Mouse (Mus musculus): ENCODE measurements around the gene Ust.

Gene Ust

GRCm38 (mm10) chr10:8224641-8225040, 294.0 kb downstream of the Ust start:
- DNase-seq (ENCODE audit: inconsistent ontology term): no peak

GRCm38 (mm10) chr10:8224046-8224445, 294.6 kb downstream of the Ust start:
- no peak for DNase-seq (ENCODE audit: inconsistent ontology term)

- no peak for DNase-seq (ENCODE audit: inconsistent ontology term)
Observed at GRCm38 (mm10) chr10:8216946-8217345, 301.7 kb downstream of the Ust start.

- DNase-seq (ENCODE audit: inconsistent ontology term): no peak
Observed at GRCm38 (mm10) chr10:8215181-8215580, 303.4 kb downstream of the Ust start.

GRCm38 (mm10) chr10:8213906-8214421, 304.7 kb downstream of the Ust start:
- no peak for DNase-seq (ENCODE audit: inconsistent ontology term)

GRCm38 (mm10) chr10:8213266-8213905, 305.2 kb downstream of the Ust start:
- no peak for DNase-seq (ENCODE audit: inconsistent ontology term)

GRCm38 (mm10) chr10:8212611-8213226, 305.9 kb downstream of the Ust start:
- no peak for DNase-seq (ENCODE audit: inconsistent ontology term)

- DNase-seq (ENCODE audit: inconsistent ontology term): no peak
Observed at GRCm38 (mm10) chr10:8211694-8212093, 306.9 kb downstream of the Ust start.

GRCm38 (mm10) chr10:8210366-8210765, 308.3 kb downstream of the Ust start:
- no peak for DNase-seq (ENCODE audit: inconsistent ontology term)

GRCm38 (mm10) chr10:8207358-8207757, 311.3 kb downstream of the Ust start:
- DNase-seq (ENCODE audit: inconsistent ontology term): no peak

- DNase-seq (ENCODE audit: inconsistent ontology term): no peak
Observed at GRCm38 (mm10) chr10:8203681-8204080, 314.9 kb downstream of the Ust start.

GRCm38 (mm10) chr10:8199816-8200215, 318.8 kb downstream of the Ust start:
- no peak for DNase-seq (ENCODE audit: inconsistent ontology term)

GRCm38 (mm10) chr10:8199026-8199756, 319.4 kb downstream of the Ust start:
- no peak for DNase-seq (ENCODE audit: inconsistent ontology term)

- DNase-seq (ENCODE audit: inconsistent ontology term): no peak
Observed at GRCm38 (mm10) chr10:8197661-8198060, 321.0 kb downstream of the Ust start.

GRCm38 (mm10) chr10:8196300-8196699, 322.3 kb downstream of the Ust start:
- peak; percentile 71 for DNase-seq (ENCODE audit: inconsistent ontology term)

GRCm38 (mm10) chr10:8195730-8196129, 322.9 kb downstream of the Ust start:
- no peak for DNase-seq (ENCODE audit: inconsistent ontology term)

- no peak for DNase-seq (ENCODE audit: inconsistent ontology term)
Observed at GRCm38 (mm10) chr10:8189331-8189981, 329.2 kb downstream of the Ust start.

GRCm38 (mm10) chr10:8185586-8185985, 333.0 kb downstream of the Ust start:
- no peak for DNase-seq (ENCODE audit: inconsistent ontology term)

- no peak for DNase-seq (ENCODE audit: inconsistent ontology term)
Observed at GRCm38 (mm10) chr10:8184711-8185110, 333.9 kb downstream of the Ust start.

GRCm38 (mm10) chr10:8183171-8183570, 335.5 kb downstream of the Ust start:
- no peak for DNase-seq (ENCODE audit: inconsistent ontology term)

GRCm38 (mm10) chr10:8181596-8182185, 336.9 kb downstream of the Ust start:
- DNase-seq (ENCODE audit: inconsistent ontology term): no peak

- DNase-seq (ENCODE audit: inconsistent ontology term): no peak
Observed at GRCm38 (mm10) chr10:8177618-8178017, 341.0 kb downstream of the Ust start.
